Mouse (Mus musculus) midbrain, postnatal 0 days (tissue): ENCODE results near the gene Grhl3. TPM values are rescaled to one million over a fixed set of nuclear protein-coding genes. Genes with fewer than 3 reads are reported as not detected.
A peak's percentile ranks its signal among the peaks of the same experiment; 100 is the strongest.

Experiments used
- ATAC-seq: fragments of 200-750 bp; cut with Nextera tagmentation; 2 replicates; pipeline ENCODE4 v1.8.0; 2017; ENCODE audit warnings: moderate number of reproducible peaks, mild to moderate bottlenecking, moderate TSS enrichment, moderate library complexity; ENCODE audit not compliant: low FRiP score
- DNase-seq: peaks from one replicate; pipeline ENCODE4 v3.0.0-alpha.2; 2015; ENCODE audit warnings: low spot score
- H3K27ac ChIP-seq: fragments of 300-500 bp; sonication (generic); 2 replicates; pipeline ENCODE4 v1.5.1; 2014; ENCODE audit warnings: low read depth, mild to moderate bottlenecking, low read length, mixed read lengths
- H3K27me3 ChIP-seq: fragments of 300-500 bp; sonication (generic); 2 replicates; pipeline ENCODE4 v1.6.1; 2014; ENCODE audit warnings: low read length, control low read depth, mixed read lengths; ENCODE audit not compliant: insufficient read depth
- H3K36me3 ChIP-seq: fragments of 300-500 bp; sonication (generic); 2 replicates; pipeline ENCODE4 v1.6.1; 2014; ENCODE audit warnings: low read length, control low read depth, mixed read lengths; ENCODE audit not compliant: insufficient read depth
- H3K4me1 ChIP-seq: fragments of 300-500 bp; sonication (generic); 2 replicates; pipeline ENCODE4 v1.6.1; 2014; ENCODE audit warnings: mild to moderate bottlenecking, control low read depth, antibody characterized with exemption, low read length, mixed read lengths; ENCODE audit not compliant: insufficient read depth
- H3K4me2 ChIP-seq: fragments of 300-500 bp; sonication (generic); 2 replicates; pipeline ENCODE4 v1.6.1; 2014; ENCODE audit warnings: low read depth, mild to moderate bottlenecking, low read length, mixed read lengths; ENCODE audit not compliant: poor library complexity, severe bottlenecking
- H3K4me3 ChIP-seq: fragments of 300-500 bp; sonication (generic); 2 replicates; pipeline ENCODE4 v1.5.1; 2014; ENCODE audit warnings: low read depth, mild to moderate bottlenecking, low read length, moderate library complexity
- H3K9ac ChIP-seq: fragments of 300-500 bp; sonication (generic); replicated peaks from 2 replicates; pipeline ENCODE4 v1.6.1; 2014; ENCODE audit warnings: mild to moderate bottlenecking, low read length, moderate library complexity, mixed read lengths; ENCODE audit not compliant: poor library complexity, severe bottlenecking
- H3K9me3 ChIP-seq: fragments of 300-500 bp; sonication (generic); 2 replicates; pipeline ENCODE4 v1.6.1; 2016; ENCODE audit warnings: low read length, control low read depth
- CTCF ChIP-seq: IDR thresholded peaks from 2 replicates; pipeline ENCODE4 v1.5.1; 2016; ENCODE audit warnings: antibody characterized with exemption, mild to moderate bottlenecking
- WGBS: fragments of 180-500 bp; shearing (Covaris S2); extraction: QIAGEN DNeasy Blood & Tissue Kit; methylation state at CpG from one replicate; pipeline ENCODE4 v1.1.7; 2014; 5-methylcytosine and 5-hydroxymethylcytosine counted together
- polyA plus RNA-seq: library from polyadenylated mRNA; unstranded; fragments of >200 nt; fragmentation: Nextera tagmentation; extraction: Ambion mirVana; gene quantifications from 2 replicates; pipeline ENCODE4 v1.2.1, GENCODE M21; 2015
- total RNA-seq: library from RNA; depleted of rRNA; stranded (reverse); fragments of >200 nt; gene quantifications from 2 replicates; pipeline ENCODE4 v1.2.3, GENCODE M21; 2014

Gene Grhl3
- total and polyA plus RNA-seq, 2 experiments from 2014 or later: 1.5 to 2.7 TPM

GRCm38 (mm10) chr4:135545080-135545511 lies 28.3 kb downstream of the Grhl3 start:
- H3K9ac ChIP-seq: no peak overlapping the region

GRCm38 (mm10) chr4:135544284-135544683 lies 29.1 kb downstream of the Grhl3 start:
- DNase-seq (no peak), ATAC-seq (no peak)
- Histone ChIP-seq H3K36me3 (no peaks in the 10 kb centered on the region), H3K27me3 (no peaks in the 10 kb centered on the region), H3K4me1 (no peaks in the 10 kb centered on the region), H3K27ac (no peak overlapping the region), H3K9ac (no peak overlapping the region), H3K4me2 (no peak overlapping the region), H3K9me3 (no peaks in the 10 kb centered on the region), H3K4me3 (no peak overlapping the region)
- no peak for TF ChIP-seq CTCF
- WGBS: 81% methylated on average over 2 of the region's 2 CpGs

More at GRCm38 (mm10) chr4:135545080-135545511, 28.3 kb downstream of the Grhl3 start:
- Histone ChIP-seq H3K36me3 (no peaks in the 10 kb centered on the region), H3K9me3 (no peaks in the 10 kb centered on the region), H3K27ac (no peak overlapping the region), H3K4me2 (peak overlapping the region; percentile 0; the same call in 1 of the 2 replicates), H3K4me1 (no peaks in the 10 kb centered on the region), H3K4me3 (no peak overlapping the region), H3K27me3 (no peaks in the 10 kb centered on the region)
- DNase-seq: no peak
- ATAC-seq: no peak
- WGBS: 30% methylated on average over 8 of the region's 8 CpGs
- no peak for TF ChIP-seq CTCF

- no peaks in the 10 kb centered on the region for H3K9me3 ChIP-seq
- ATAC-seq (no peak), DNase-seq (peak; percentile 60)
- no peak for TF ChIP-seq CTCF
- H3K27me3 ChIP-seq: no peaks in the 10 kb centered on the region
- no peak overlapping the region for H3K9ac ChIP-seq
- no peaks in the 10 kb centered on the region for H3K36me3 ChIP-seq
- 27% methylated on average over 9 of the region's 9 CpGs for WGBS
- no peak overlapping the region for H3K4me3 ChIP-seq
- H3K4me1 ChIP-seq: no peaks in the 10 kb centered on the region
- H3K27ac ChIP-seq: no peak overlapping the region
- H3K4me2 ChIP-seq: no peak overlapping the region
Measured at GRCm38 (mm10) chr4:135540057-135540456, 33.4 kb downstream of the Grhl3 start.

GRCm38 (mm10) chr4:135539056-135539455 lies 34.4 kb downstream of the Grhl3 start:
- no peak overlapping the region for H3K4me3 ChIP-seq
- H3K4me1 ChIP-seq: no peaks in the 10 kb centered on the region
- DNase-seq (no peak), ATAC-seq (no peak)
- H3K9ac ChIP-seq: no peak overlapping the region
- no peaks in the 10 kb centered on the region for H3K36me3 ChIP-seq
- WGBS: 83% methylated on average over 12 of the region's 12 CpGs
- no peak overlapping the region for H3K4me2 ChIP-seq
- H3K27me3 ChIP-seq: no peaks in the 10 kb centered on the region
- H3K27ac ChIP-seq: no peak overlapping the region
- TF ChIP-seq CTCF: no peak
- H3K9me3 ChIP-seq: no peaks in the 10 kb centered on the region

- ATAC-seq: no peak
- Histone ChIP-seq H3K9ac (no peak overlapping the region), H3K27me3 (no peaks in the 10 kb centered on the region), H3K4me3 (no peak overlapping the region), H3K9me3 (no peaks in the 10 kb centered on the region), H3K4me1 (no peaks in the 10 kb centered on the region), H3K4me2 (no peak overlapping the region), H3K27ac (no peak overlapping the region), H3K36me3 (no peaks in the 10 kb centered on the region)
- no peak for DNase-seq
- 96% methylated on average over 3 of the region's 3 CpGs for WGBS
- TF ChIP-seq CTCF: no peak
Measured at GRCm38 (mm10) chr4:135535021-135535420, 38.4 kb downstream of the Grhl3 start.

- no peak for DNase-seq
- H3K36me3 ChIP-seq: no peaks in the 10 kb centered on the region
- no peak for ATAC-seq
- H3K4me3 ChIP-seq: no peak overlapping the region
- no peaks in the 10 kb centered on the region for H3K27me3 ChIP-seq
- H3K9ac ChIP-seq: no peak overlapping the region
- 76% methylated on average over 6 of the region's 6 CpGs for WGBS
- no peaks in the 10 kb centered on the region for H3K9me3 ChIP-seq
- H3K27ac ChIP-seq: no peak overlapping the region
- no peak overlapping the region for H3K4me2 ChIP-seq
- H3K4me1 ChIP-seq: no peaks in the 10 kb centered on the region
- no peak for TF ChIP-seq CTCF
Measured at GRCm38 (mm10) chr4:135533001-135533400, 40.4 kb downstream of the Grhl3 start.
